Mouse (Mus musculus) ES-Bruce4 (cell line): ENCODE measurements around the gene Gm29609. TPM values are rescaled to one million over a fixed set of nuclear protein-coding genes. Genes with fewer than 3 reads are reported as not detected.

Experiments used
- H3K27ac ChIP-seq: 2 replicates; pipeline ENCODE4 v1.5.1; 2012; ENCODE audit warnings: low read length, inconsistent platforms; ENCODE audit not compliant: insufficient read depth
- H3K27me3 ChIP-seq: 2 replicates; pipeline ENCODE4 v1.6.1; 2012; ENCODE audit warnings: mild to moderate bottlenecking, low read length, inconsistent platforms; ENCODE audit not compliant: control insufficient read depth, poor library complexity, insufficient read depth, severe bottlenecking
- H3K36me3 ChIP-seq: 2 replicates; pipeline ENCODE4 v1.6.1; 2012; ENCODE audit warnings: inconsistent platforms, mild to moderate bottlenecking, low read length, moderate library complexity; ENCODE audit not compliant: control insufficient read depth, poor library complexity, insufficient read depth, severe bottlenecking
- H3K4me1 ChIP-seq: one replicate; pipeline ENCODE4 v1.8.1; 2011; ENCODE audit warnings: low read length; ENCODE audit not compliant: control insufficient read depth, insufficient read depth
- H3K4me3 ChIP-seq: 2 replicates; pipeline ENCODE4 v1.5.1; 2011; ENCODE audit warnings: low read depth, mild to moderate bottlenecking, low read length
- H3K9ac ChIP-seq: 2 replicates; pipeline ENCODE4 v1.6.1; 2012; ENCODE audit warnings: low read depth, mild to moderate bottlenecking, inconsistent platforms; ENCODE audit not compliant: poor library complexity, severe bottlenecking
- H3K9me3 ChIP-seq: replicated peaks from 2 replicates; pipeline ENCODE4 v1.6.1; 2012; ENCODE audit warnings: mild to moderate bottlenecking, low read length, inconsistent platforms; ENCODE audit not compliant: control insufficient read depth, poor library complexity, insufficient read depth, severe bottlenecking
- CTCF ChIP-seq: IDR thresholded peaks from one replicate; pipeline ENCODE4 v1.8.1; 2011; ENCODE audit warnings: low read depth, low read length
- EP300 ChIP-seq: IDR thresholded peaks from 2 replicates; pipeline ENCODE4 v1.6.1; 2011; ENCODE audit warnings: low read depth, low read length; ENCODE audit not compliant: insufficient read depth
- POLR2A ChIP-seq: IDR thresholded peaks from one replicate; pipeline ENCODE4 v1.8.1; 2011; ENCODE audit warnings: low read length; ENCODE audit not compliant: insufficient read depth
- polyA plus RNA-seq: library from polyadenylated mRNA; stranded (reverse); fragments of >200 nt; gene quantifications from 2 replicates; pipeline ENCODE4 v1.2.4, GENCODE M21; 2011; ENCODE audit warnings: low read depth; ENCODE audit not compliant: missing spikeins, insufficient read depth, insufficient read length

Gene Gm29609
- polyA plus RNA-seq, 1 experiment: 2.6 TPM

GRCm38 (mm10) chr5:31188223-31188840 is 8.6 kb upstream of the Gm29609 start:
- Histone ChIP-seq H3K36me3 (peaks cover 4% of the 10 kb centered on the region; the same call in 1 of the 2 replicates), H3K9me3 (no peaks in the 10 kb centered on the region), H3K27me3 (no peaks in the 10 kb centered on the region), H3K4me3 (no peak overlapping the region), H3K27ac (no peak overlapping the region), H3K4me1 (no peaks in the 10 kb centered on the region), H3K9ac (no peak overlapping the region)
- TF ChIP-seq EP300: no peak

GRCm38 (mm10) chr5:31183678-31184077 is 4.0 kb upstream of the Gm29609 start:
- H3K9me3 ChIP-seq: no peaks in the 10 kb centered on the region
- no peaks in the 10 kb centered on the region for H3K27me3 ChIP-seq
- no peak for TF ChIP-seq POLR2A
- TF ChIP-seq EP300: no peak
- TF ChIP-seq CTCF: no peak
- no peak overlapping the region for H3K9ac ChIP-seq
- no peak overlapping the region for H3K4me3 ChIP-seq
- no peaks in the 10 kb centered on the region for H3K4me1 ChIP-seq
- no peak overlapping the region for H3K27ac ChIP-seq
- peaks cover 4% of the 10 kb centered on the region; the same call in 1 of the 2 replicates for H3K36me3 ChIP-seq

- Histone ChIP-seq H3K9ac (peak overlapping the region; percentile 18; the same call in 1 of the 2 replicates), H3K9me3 (no peaks in the 10 kb centered on the region), H3K4me1 (no peaks in the 10 kb centered on the region), H3K27me3 (no peaks in the 10 kb centered on the region), H3K36me3 (no peaks in the 10 kb centered on the region), H3K4me3 (no peak overlapping the region), H3K27ac (no peak overlapping the region)
- TF ChIP-seq EP300: no peak
- TF ChIP-seq CTCF: no peak
- TF ChIP-seq POLR2A: no peak
These were observed 1.6 kb upstream of the Gm29609 start for GRCm38 (mm10) chr5:31181183-31181770.

- no peak for TF ChIP-seq CTCF
- no peak for TF ChIP-seq EP300
- no peak for TF ChIP-seq POLR2A
- no peaks in the 10 kb centered on the region for H3K27me3 ChIP-seq
- H3K36me3 ChIP-seq: peaks cover 3% of the 10 kb centered on the region
- peak overlapping the region; percentile 98 for H3K4me3 ChIP-seq
- H3K9ac ChIP-seq: peak overlapping the region; percentile 79
- no peaks in the 10 kb centered on the region for H3K4me1 ChIP-seq
- H3K27ac ChIP-seq: peak overlapping the region; percentile 83
- H3K9me3 ChIP-seq: no peaks in the 10 kb centered on the region
These were observed 378 bp downstream of the Gm29609 start for GRCm38 (mm10) chr5:31179301-31179765.

GRCm38 (mm10) chr5:31168630-31169029 is 11.1 kb downstream of the Gm29609 start:
- no peak overlapping the region for H3K9ac ChIP-seq
- TF ChIP-seq EP300 (no peak), CTCF (no peak), POLR2A (no peak)
- H3K36me3 ChIP-seq: peaks cover 93% of the 10 kb centered on the region
- H3K27me3 ChIP-seq: no peaks in the 10 kb centered on the region
- no peak overlapping the region for H3K4me3 ChIP-seq
- H3K27ac ChIP-seq: no peak overlapping the region
- H3K4me1 ChIP-seq: no peaks in the 10 kb centered on the region
- H3K9me3 ChIP-seq: no peaks in the 10 kb centered on the region

- no peak for TF ChIP-seq CTCF
- TF ChIP-seq POLR2A: no peak
- TF ChIP-seq EP300: no peak
- Histone ChIP-seq H3K4me3 (no peak overlapping the region), H3K9me3 (no peaks in the 10 kb centered on the region), H3K27ac (no peak overlapping the region), H3K4me1 (no peaks in the 10 kb centered on the region), H3K36me3 (peaks cover 80% of the 10 kb centered on the region), H3K27me3 (no peaks in the 10 kb centered on the region), H3K9ac (no peak overlapping the region)
These were observed 14.8 kb downstream of the Gm29609 start for GRCm38 (mm10) chr5:31164878-31165277.
